Mouse (Mus musculus): Measurements from ENCODE around the gene Inpp5k. TPM values are rescaled to one million over a fixed set of nuclear protein-coding genes. Genes with fewer than 3 reads are reported as not detected.

Inpp5k gene
- polyA plus RNA-seq, 1 experiment from 2014 or later, result 32.7 TPM

DNA sequence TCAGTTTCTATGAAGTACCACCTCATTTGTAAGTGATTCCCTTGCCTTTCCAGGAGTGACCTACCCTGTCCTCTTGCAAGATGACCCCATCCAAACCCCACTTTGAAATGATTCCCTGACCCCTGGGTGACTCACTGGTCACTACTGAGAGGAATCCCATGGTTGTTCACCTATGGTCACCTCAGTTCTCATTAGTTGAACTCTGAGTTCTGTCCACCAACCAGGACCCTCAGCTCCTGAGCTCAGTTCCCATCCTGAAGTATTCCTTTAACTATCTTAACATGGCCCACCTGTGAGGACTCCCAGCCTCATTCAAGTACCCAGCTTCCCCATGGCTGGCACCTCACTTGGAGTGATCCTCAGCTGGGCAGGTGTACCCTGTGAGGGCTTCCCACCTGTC lies 27.1 kb downstream of the Inpp5k start:
- Histone ChIP-seq H3K4me1 (peaks cover 33% of the 10 kb centered on the region), H3K9ac (no peak overlapping the region), H3K27ac (no peak overlapping the region), H3K4me2 (no peak overlapping the region), H3K9me3 (replicated peaks) (no peaks in the 10 kb centered on the region), H3K4me3 (no peak overlapping the region), H3K36me3 (ENCODE audit: poor library complexity, severe bottlenecking) (peaks cover 23% of the 10 kb centered on the region; the same call in 1 of the 2 replicates), H3K27me3 (peaks cover 38% of the 10 kb centered on the region)
- no peak for ATAC-seq

DNA sequence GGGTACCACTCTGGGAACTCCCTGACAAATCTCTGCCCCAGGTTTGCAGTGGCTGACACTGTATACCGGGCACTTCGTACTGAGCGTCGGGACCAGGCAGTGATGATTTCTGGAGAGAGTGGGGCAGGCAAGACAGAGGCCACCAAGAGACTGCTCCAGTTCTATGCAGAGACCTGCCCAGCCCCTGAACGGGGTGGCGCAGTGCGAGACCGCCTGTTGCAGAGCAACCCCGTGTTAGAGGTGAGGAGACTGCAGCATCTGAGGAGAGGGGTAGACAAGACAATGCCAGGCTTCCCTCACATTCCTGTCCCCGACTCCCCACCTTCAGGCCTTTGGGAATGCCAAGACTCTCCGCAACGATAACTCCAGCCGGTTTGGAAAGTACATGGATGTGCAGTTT lies 27.5 kb downstream of the Inpp5k start:
- WGBS, result 92% methylated on average over 13 of the region's 13 CpGs

DNA sequence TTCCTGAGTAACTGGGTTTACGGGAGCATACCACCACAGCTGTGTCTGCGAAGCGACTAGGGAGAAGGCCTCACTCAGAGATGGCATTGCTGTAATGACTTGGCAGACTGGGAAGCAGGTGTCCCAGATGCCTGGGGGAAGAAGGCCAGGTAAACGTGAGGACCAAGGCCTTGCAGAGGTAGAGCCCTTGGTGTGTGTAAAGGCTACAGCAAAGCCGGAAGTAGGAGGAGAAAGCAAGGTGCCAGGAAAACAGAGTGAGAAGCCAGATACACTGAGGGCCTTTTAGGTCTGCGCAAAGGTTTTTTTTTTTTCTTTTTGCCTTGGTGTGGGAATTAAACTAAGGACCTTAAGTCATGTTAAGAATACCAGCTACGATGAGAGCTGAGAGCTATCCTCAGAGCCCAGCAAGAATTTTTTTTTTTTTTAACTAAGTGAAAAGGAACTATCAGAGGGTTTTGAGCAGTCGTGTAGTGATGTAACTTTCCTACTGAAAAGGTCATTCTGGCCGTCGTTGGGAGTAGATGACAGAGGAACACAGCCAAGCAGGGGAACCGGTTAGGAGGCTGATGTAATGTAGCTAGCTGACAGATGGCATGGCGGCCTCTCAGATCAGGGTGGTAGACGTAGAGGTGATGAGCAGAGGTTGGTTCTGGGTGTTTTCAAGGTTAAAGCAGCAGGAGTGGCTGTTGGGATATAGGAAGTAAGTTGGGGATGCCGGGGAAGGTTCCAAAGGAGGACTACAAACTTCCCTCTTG lies 28.4 kb downstream of the Inpp5k start:
- Histone ChIP-seq H3K9ac (no peak overlapping the region), H3K4me2 (no peak overlapping the region), H3K4me3 (no peak overlapping the region), H3K4me1 (peaks cover 20% of the 10 kb centered on the region), H3K27me3 (peaks cover 25% of the 10 kb centered on the region), H3K36me3 (ENCODE audit: poor library complexity, severe bottlenecking) (peaks cover 24% of the 10 kb centered on the region; the same call in 1 of the 2 replicates), H3K9me3 (replicated peaks) (no peaks in the 10 kb centered on the region), H3K27ac (no peak overlapping the region)
- ATAC-seq, result no peak
- 83% methylated on average over 14 of the region's 14 CpGs for WGBS

More for the DNA sequence above, 27.5 kb downstream of the Inpp5k start:
- no peak overlapping the region for H3K4me3 ChIP-seq
- peaks cover 34% of the 10 kb centered on the region for H3K27me3 ChIP-seq
- H3K27ac ChIP-seq, result no peak overlapping the region
- no peak overlapping the region for H3K9ac ChIP-seq
- peaks cover 29% of the 10 kb centered on the region for H3K4me1 ChIP-seq
- no peak for ATAC-seq
- H3K36me3 ChIP-seq (ENCODE audit: poor library complexity, severe bottlenecking), result peaks cover 24% of the 10 kb centered on the region; the same call in 1 of the 2 replicates
- H3K4me2 ChIP-seq, result no peak overlapping the region
- no peaks in the 10 kb centered on the region for H3K9me3 ChIP-seq (replicated peaks)

DNA sequence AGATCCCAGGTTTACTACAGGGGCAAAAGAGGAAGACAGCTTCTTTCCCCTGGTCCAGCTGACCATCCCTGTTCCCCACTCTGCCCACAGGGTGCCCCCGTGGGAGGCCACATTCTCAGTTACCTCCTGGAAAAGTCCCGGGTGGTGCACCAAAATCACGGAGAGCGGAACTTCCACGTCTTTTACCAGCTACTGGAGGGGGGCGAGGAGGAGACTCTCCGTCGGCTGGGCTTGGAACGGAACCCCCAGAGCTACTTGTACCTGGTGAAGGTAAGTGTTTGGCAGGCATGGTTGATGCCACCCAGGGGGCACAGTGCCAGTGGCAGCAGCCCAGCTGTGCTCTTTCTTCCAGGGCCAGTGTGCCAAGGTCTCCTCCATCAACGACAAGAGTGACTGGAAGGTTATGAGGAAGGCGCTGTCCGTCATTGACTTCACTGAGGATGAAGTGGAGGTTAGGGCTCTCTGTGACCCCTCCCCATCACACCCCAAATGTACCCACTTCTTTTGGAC lies 29.3 kb downstream of the Inpp5k start:
- H3K4me1 ChIP-seq, result peaks cover 15% of the 10 kb centered on the region
- peaks cover 24% of the 10 kb centered on the region; the same call in 1 of the 2 replicates for H3K36me3 ChIP-seq (ENCODE audit: poor library complexity, severe bottlenecking)
- H3K4me2 ChIP-seq, result no peak overlapping the region
- peaks cover 15% of the 10 kb centered on the region for H3K27me3 ChIP-seq
- no peaks in the 10 kb centered on the region for H3K9me3 ChIP-seq (replicated peaks)
- no peak for ATAC-seq
- no peak overlapping the region for H3K9ac ChIP-seq
- H3K4me3 ChIP-seq, result no peak overlapping the region
- 95% methylated on average over 12 of the region's 12 CpGs for WGBS
- H3K27ac ChIP-seq, result no peak overlapping the region

DNA sequence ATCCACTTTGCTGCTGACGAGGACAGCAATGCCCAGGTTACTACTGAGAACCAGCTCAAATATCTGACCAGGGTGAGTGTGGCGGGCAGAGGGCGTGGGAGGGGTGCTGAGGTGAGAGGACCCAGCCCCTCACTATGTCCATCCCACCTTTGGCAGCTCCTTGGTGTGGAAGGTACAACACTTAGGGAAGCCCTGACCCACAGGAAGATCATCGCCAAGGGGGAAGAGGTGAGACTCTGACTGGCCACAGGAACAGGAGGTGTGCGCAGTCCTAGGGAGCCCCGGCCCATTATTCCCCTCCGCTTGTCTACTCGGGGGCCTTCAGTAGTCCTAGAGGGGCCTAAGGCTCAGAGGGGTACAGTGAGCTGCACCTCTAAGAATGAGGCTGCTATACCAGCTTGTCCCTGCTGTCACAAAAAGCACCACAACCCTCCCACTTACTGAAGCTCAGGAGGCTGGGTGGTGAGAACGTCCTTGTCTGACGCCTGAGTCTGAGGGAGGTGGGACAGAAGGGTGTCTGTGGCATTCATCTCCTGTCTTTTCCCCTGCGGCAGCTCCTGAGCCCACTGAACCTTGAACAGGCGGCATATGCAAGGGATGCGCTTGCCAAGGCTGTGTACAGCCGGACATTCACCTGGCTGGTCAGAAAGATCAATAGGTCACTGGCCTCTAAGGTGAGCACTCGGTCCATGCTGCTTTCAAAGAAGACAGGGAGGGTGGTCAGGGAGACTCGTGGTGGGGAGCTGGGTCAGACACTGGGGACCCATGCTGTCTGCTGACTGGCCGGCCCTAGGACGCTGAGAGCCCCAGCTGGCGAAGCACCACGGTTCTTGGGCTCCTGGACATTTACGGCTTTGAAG lies 30.4 kb downstream of the Inpp5k start:
- Histone ChIP-seq H3K9me3 (replicated peaks) (no peaks in the 10 kb centered on the region), H3K9ac (no peak overlapping the region; the same call in 1 of the 2 replicates), H3K27me3 (peaks cover 10% of the 10 kb centered on the region), H3K4me2 (no peak overlapping the region), H3K36me3 (ENCODE audit: poor library complexity, severe bottlenecking) (peaks cover 26% of the 10 kb centered on the region; the same call in 1 of the 2 replicates), H3K4me3 (no peak overlapping the region), H3K27ac (no peak overlapping the region), H3K4me1 (peaks cover 7% of the 10 kb centered on the region; the same call in 1 of the 2 replicates)
- no peak for ATAC-seq
- WGBS, result 91% methylated on average over 21 of the region's 21 CpGs

DNA sequence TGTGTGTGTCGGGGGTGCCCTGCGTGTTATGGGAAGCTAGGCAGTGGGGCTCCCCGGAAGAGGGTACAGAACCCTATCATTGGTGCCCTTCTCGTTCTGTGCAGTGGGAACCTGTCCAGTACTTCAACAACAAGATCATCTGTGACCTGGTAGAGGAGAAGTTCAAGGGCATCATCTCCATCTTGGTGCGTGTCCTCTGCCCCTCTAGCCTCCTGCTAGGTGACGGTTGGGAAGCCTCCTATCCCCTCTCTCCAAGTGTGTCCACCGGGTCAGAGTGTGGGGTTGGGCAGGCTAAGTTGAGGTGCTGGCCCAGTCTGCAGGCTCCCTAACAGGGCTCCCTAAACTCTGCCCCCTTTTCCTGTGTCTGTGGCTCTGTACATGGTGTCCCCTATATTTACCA lies 31.3 kb downstream of the Inpp5k start:
- peaks cover 3% of the 10 kb centered on the region; the same call in 1 of the 2 replicates for H3K27me3 ChIP-seq
- H3K4me2 ChIP-seq, result no peak overlapping the region
- H3K4me1 ChIP-seq, result no peaks in the 10 kb centered on the region
- no peak overlapping the region for H3K27ac ChIP-seq
- no peak for ATAC-seq
- 88% methylated on average over 7 of the region's 7 CpGs for WGBS
- no peak overlapping the region for H3K9ac ChIP-seq
- H3K36me3 ChIP-seq (ENCODE audit: poor library complexity, severe bottlenecking), result peaks cover 34% of the 10 kb centered on the region; the same call in 1 of the 2 replicates
- H3K4me3 ChIP-seq, result no peak overlapping the region
- no peaks in the 10 kb centered on the region for H3K9me3 ChIP-seq (replicated peaks)

DNA sequence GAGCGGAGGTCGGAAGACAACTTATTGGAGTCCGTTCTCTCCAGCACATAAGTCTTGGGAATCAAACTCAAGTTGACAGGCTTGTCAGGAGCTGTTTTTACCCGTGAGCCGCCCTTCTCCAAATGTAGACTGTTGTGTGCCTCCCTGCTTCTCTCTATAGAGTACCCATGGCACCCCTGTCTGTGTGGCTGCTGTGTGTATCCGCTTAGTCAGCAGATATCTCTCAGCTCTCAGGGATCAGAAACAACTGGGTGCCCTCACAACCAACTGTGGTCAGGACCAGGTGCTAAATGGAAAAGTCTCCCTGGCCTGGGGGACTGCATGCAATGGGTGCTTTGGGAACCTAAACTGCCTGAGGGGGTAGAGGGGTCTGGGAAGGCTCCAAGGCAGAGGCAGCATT lies 35.5 kb downstream of the Inpp5k start:
- H3K27me3 ChIP-seq, result no peaks in the 10 kb centered on the region
- no peak overlapping the region for H3K27ac ChIP-seq
- no peaks in the 10 kb centered on the region for H3K4me1 ChIP-seq
- H3K4me2 ChIP-seq, result no peak overlapping the region
- no peak overlapping the region for H3K9ac ChIP-seq
- no peak for ATAC-seq
- H3K4me3 ChIP-seq, result no peak overlapping the region
- peaks cover 46% of the 10 kb centered on the region; the same call in 1 of the 2 replicates for H3K36me3 ChIP-seq (ENCODE audit: poor library complexity, severe bottlenecking)
- H3K9me3 ChIP-seq (replicated peaks), result no peaks in the 10 kb centered on the region
- 93% methylated on average over 6 of the region's 6 CpGs for WGBS

DNA sequence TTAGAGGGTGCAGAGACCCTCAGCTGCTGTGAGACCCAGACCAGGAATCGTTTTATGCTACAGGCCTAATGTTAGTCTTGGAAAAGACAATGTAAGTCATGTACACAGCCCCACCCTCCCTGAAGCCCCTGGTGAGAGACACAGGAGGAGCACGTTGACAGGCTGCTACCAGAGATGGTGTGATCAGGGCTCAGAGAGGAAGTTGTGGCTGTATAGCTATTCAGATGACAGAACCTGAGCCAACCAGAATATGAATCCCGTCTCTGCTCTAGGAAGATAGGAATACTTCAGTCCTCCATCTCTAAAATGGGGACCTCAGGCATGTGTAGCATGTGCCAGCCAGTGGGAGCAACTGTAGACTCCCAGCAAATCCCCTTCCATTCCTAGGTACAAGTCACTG lies 37.8 kb downstream of the Inpp5k start:
- H3K27ac ChIP-seq, result no peak overlapping the region
- H3K9ac ChIP-seq, result no peak overlapping the region
- no peak overlapping the region for H3K4me3 ChIP-seq
- H3K9me3 ChIP-seq (replicated peaks), result no peaks in the 10 kb centered on the region
- H3K27me3 ChIP-seq, result no peaks in the 10 kb centered on the region
- WGBS, result 94% methylated on average over 3 of the region's 3 CpGs
- H3K4me1 ChIP-seq, result no peaks in the 10 kb centered on the region
- peaks cover 46% of the 10 kb centered on the region for H3K36me3 ChIP-seq (ENCODE audit: poor library complexity, severe bottlenecking)
- ATAC-seq, result no peak
- H3K4me2 ChIP-seq, result no peak overlapping the region

DNA sequence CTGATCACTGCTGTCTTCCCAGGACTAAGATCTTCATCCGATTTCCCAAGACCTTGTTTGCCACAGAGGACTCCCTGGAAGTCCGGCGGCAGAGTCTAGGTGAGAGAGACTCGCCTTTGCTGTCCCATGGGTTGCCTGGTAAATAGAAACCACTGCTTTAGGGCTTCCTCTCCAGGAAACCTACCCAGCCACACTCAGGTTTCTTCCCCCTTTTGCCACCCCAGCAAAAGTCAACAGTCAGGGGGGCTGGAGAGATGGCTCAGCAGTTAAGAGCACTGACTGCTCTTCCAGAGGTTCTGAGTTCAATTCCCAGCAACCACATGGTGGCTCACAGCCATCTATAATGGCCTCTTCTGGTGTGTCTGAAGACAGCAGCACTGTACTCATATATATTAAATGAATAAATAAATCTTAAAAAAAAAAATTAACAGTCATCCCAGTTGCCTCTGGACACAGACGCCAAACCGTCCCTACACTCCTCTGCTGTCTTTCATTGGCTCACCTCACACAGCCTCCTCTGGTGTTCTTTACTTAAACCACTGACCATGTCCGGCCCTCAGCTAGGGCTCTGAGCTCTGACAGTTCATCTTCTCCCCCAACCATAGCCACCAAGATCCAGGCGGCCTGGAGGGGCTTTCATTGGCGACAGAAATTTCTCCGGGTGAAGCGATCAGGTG lies 38.5 kb downstream of the Inpp5k start:
- no peak for ATAC-seq
- Histone ChIP-seq H3K9me3 (replicated peaks) (no peaks in the 10 kb centered on the region), H3K9ac (no peak overlapping the region), H3K27ac (no peak overlapping the region), H3K4me2 (no peak overlapping the region), H3K4me1 (no peaks in the 10 kb centered on the region), H3K36me3 (ENCODE audit: poor library complexity, severe bottlenecking) (peaks cover 46% of the 10 kb centered on the region), H3K4me3 (no peak overlapping the region), H3K27me3 (no peaks in the 10 kb centered on the region)
- 87% methylated on average over 11 of the region's 11 CpGs for WGBS

DNA sequence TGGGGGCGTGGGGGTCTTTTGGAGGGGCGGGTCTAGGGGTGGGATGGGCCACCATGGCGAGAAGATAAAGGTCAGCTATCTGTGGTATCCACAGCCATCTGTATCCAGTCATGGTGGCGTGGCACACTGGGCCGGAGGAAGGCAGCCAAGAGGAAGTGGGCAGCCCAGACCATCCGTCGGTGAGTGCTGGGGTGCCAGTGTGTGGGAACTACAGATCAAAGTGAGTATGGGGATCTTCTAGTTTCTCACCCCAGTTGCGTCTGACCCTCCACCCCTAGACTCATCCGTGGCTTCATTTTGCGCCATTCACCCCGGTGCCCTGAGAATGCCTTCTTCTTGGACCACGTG lies 39.0 kb downstream of the Inpp5k start:
- Histone ChIP-seq H3K36me3 (ENCODE audit: poor library complexity, severe bottlenecking) (peaks cover 46% of the 10 kb centered on the region), H3K4me1 (no peaks in the 10 kb centered on the region), H3K9ac (no peak overlapping the region), H3K27ac (no peak overlapping the region), H3K9me3 (replicated peaks) (no peaks in the 10 kb centered on the region), H3K4me2 (no peak overlapping the region), H3K4me3 (no peak overlapping the region), H3K27me3 (no peaks in the 10 kb centered on the region)
- ATAC-seq, result no peak
- 87% methylated on average over 12 of the region's 12 CpGs for WGBS

DNA sequence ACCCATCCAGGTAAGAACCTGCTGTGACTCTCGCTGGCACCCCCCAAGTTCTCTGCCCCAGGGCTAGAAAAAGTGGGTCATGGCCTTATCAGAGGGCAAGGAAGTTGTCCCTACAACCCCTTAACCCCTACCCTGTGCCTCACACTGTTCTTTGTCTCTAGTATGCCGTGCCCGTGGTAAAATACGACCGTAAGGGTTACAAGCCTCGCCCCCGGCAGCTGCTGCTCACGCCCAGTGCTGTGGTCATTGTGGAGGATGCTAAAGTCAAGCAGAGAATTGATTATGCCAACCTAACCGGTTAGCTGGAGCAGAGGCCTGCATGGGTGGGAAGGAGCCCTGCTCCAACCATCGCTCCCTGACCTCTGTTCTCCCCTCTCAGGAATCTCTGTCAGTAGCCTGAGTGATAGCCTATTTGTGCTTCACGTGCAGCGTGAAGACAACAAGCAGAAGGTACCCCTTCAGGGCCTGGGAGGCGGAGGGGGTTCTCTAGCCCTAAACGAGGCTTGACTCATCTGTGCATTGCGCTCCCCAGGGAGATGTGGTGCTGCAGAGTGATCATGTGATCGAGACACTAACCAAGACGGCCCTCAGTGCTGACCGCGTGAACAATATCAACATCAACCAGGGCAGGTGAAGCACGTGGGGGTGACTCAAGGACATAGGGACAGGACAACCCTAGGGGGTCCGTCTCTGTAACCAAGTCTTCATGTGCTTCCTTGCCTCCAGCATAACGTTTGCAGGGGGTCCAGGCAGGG lies 40.8 kb downstream of the Inpp5k start:
- no peak for ATAC-seq
- WGBS, result 91% methylated on average over 22 of the region's 22 CpGs
- Histone ChIP-seq H3K27ac (no peak overlapping the region), H3K27me3 (no peaks in the 10 kb centered on the region), H3K36me3 (ENCODE audit: poor library complexity, severe bottlenecking) (peaks cover 40% of the 10 kb centered on the region), H3K4me3 (no peak overlapping the region), H3K9me3 (replicated peaks) (no peaks in the 10 kb centered on the region), H3K9ac (no peak overlapping the region), H3K4me2 (no peak overlapping the region), H3K4me1 (no peaks in the 10 kb centered on the region)

Data from forebrain, embryonic 13.5 days (tissue).